Mouse (Mus musculus) adrenal gland, adult 2 months (tissue): ENCODE results near the gene Syce1l. TPM values are rescaled to one million over a fixed set of nuclear protein-coding genes. Genes with fewer than 3 reads are reported as not detected.

Source experiments
- DNase-seq: peaks from one replicate; pipeline ENCODE4 v3.0.0; 2021
- polyA plus RNA-seq: library from polyadenylated mRNA; depleted of rRNA; stranded (reverse); fragments of >200 nt; gene quantifications from 2 replicates; pipeline ENCODE4 v1.2.3, GENCODE M21; 2012; rRNA removed
- total RNA-seq, 2 experiments: library from RNA; stranded (reverse); gene quantifications; 2 replicates each; pipeline ENCODE4 v1.2.3; 2021

Gene Syce1l
- total and polyA plus RNA-seq, 3 experiments, result not detected

GRCm38 (mm10) chr8:113673300-113673699, 30.3 kb downstream of the Syce1l start:
- DNase-seq, result no peak

- peak; percentile 53 for DNase-seq
Observed at GRCm38 (mm10) chr8:113674611-113675010, 31.6 kb downstream of the Syce1l start.

- peak; percentile 67 for DNase-seq
Observed at GRCm38 (mm10) chr8:113675281-113675680, 32.3 kb downstream of the Syce1l start.

DNA sequence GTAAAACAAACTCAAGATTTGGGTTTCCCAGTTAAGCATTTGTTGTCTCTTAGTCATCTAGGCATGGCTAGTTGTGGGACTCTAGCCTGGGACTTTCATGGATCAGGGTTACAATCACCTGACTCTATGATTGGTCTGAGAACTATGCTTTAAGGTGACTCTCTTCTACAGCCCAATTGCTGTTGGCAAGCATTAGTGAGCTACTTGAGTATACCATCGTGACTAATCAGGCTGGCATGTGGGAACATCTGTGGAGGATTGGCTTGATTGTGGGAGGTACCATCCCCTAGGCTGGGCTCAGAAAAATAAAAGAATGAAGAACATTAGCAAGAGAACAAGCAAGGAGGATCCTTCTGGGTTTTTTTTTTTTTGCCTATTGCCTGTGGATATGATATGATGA, 33.8 kb downstream of the Syce1l start:
- no peak for DNase-seq

DNA sequence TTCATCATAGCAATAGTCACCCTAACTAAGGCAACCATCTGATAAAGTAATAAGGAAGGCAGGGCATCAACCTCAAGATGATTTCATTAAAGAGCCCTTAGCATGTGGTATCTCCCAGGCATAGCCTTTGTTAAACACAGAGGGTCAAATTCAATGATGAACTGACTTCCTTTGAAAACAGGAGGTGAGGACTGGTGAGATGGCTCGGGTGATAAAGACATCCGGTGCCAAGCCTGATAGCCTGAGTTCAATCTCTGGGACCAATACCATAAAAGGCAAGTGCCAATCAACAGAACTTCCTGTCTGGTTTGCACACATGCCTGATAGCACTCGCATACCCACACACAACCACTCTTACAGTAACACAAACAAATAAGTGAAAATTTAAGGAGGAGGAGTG, 36.3 kb downstream of the Syce1l start:
- no peak for DNase-seq

GRCm38 (mm10) chr8:113687889-113688542, 45.0 kb downstream of the Syce1l start:
- peak; percentile 21 for DNase-seq

- DNase-seq, result no peak
Observed at GRCm38 (mm10) chr8:113688543-113688915, 45.5 kb downstream of the Syce1l start.

- no peak for DNase-seq
Observed at GRCm38 (mm10) chr8:113691622-113692343, 48.8 kb downstream of the Syce1l start.

DNA sequence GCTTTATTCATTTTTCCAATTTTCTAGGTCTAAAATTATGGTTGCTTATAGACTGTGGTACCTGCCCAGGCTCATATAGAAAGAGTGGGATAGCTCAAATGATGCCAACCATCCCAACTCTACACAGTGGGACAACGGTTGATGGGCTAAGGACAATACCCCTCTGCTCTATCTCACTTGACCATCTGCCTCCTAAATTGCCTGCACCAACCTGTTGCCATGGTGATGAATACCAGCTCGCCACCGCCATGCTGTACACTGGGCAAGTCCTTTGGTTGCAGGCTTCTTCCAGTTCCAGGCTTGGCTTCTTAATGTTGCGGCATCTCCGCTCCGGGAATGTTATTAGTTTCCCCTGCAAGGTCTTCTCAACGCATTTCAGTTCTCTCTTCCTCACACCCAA, 62.0 kb downstream of the Syce1l start:
- no peak for DNase-seq

Other genes starting within 250 kb of the Syce1l start
- 10 to 100 TPM; 19.7 to 20.1 TPM for gene Mon1b, start 7.6 kb upstream of the Syce1l start, total RNA-seq
- 8.3 and 15.3 TPM in 2 replicates for gene Mon1b, start 7.6 kb upstream of the Syce1l start, polyA plus RNA-seq
- not detected for gene Adamts18, start 205.5 kb downstream of the Syce1l start, total RNA-seq
- gene Adamts18, start 205.5 kb downstream of the Syce1l start, polyA plus RNA-seq, result 0.02 and 0.09 TPM in 2 replicates